In genomic region chr4:70396701-70397100, GRCm38 (mm10) we compare ENCODE assay signal across 18 mouse cellular contexts.
"Had no signal": no experiment of that assay in that cellular context is flagged by ENCODE, and none has a peak within 500 bp of the region (broad histone marks: within the 10 kb centered on the region; RNA-seq: fewer than 3 reads in every experiment).

No protein-coding gene starts in this region.

- H3K9me3 ChIP-seq: lung, embryonic 15.5 days; megakaryocyte, embryonic 14.5 days; midbrain, embryonic 13.5 days; midbrain, embryonic 15.5 days; neural tube, embryonic 13.5 days had no signal

- H3K4me2 ChIP-seq: lung, embryonic 15.5 days; midbrain, embryonic 11.5 days; midbrain, embryonic 13.5 days; midbrain, embryonic 15.5 days; neural tube, embryonic 13.5 days had no signal

- H3K27me3 ChIP-seq: lung, embryonic 15.5 days; megakaryocyte, embryonic 14.5 days; midbrain, embryonic 13.5 days; midbrain, embryonic 15.5 days; neural tube, embryonic 13.5 days had no signal

- DNase-seq: liver, postnatal 0 days; lung, adult 2 months; lung, postnatal 14 days; lung, postnatal 36 days; right cerebral cortex, postnatal 25 days; right cerebral cortex, postnatal 4 days; spleen, adult 18-20 months; thymus, adult 18-20 months; thymus, postnatal 14 days; thymus, postnatal 36 days had no signal

- H3K27ac ChIP-seq: lung, embryonic 15.5 days; macrophage; midbrain, embryonic 13.5 days; midbrain, embryonic 15.5 days had no signal

- H3K4me1 ChIP-seq: midbrain, embryonic 13.5 days had no signal

- ATAC-seq: liver, postnatal 0 days; lung, postnatal 0 days; midbrain, embryonic 13.5 days; midbrain, embryonic 15.5 days had no signal

- H3K9ac ChIP-seq: liver, postnatal 0 days; lung, embryonic 15.5 days; midbrain, embryonic 13.5 days; midbrain, embryonic 15.5 days; neural tube, embryonic 13.5 days had no signal

- H3K36me3 ChIP-seq: midbrain, embryonic 15.5 days had no signal

- H3K4me3 ChIP-seq: lung, embryonic 15.5 days; megakaryocyte, embryonic 14.5 days; midbrain, embryonic 13.5 days; midbrain, embryonic 15.5 days; neural tube, embryonic 13.5 days had no signal
